Mouse (Mus musculus) limb, embryonic 15.5 days (tissue): Measurements from ENCODE around the gene Treh. TPM values are rescaled to one million over a fixed set of nuclear protein-coding genes. Genes with fewer than 3 reads are reported as not detected.

Source experiments
- ATAC-seq: fragments of 200-750 bp; cut with Nextera tagmentation; 2 replicates; pipeline ENCODE4 v1.8.0; 2017; ENCODE audit warnings: low read depth, moderate TSS enrichment; ENCODE audit not compliant: insufficient number of reproducible peaks, low FRiP score, low TSS enrichment
- H3K27ac ChIP-seq: fragments of 300-500 bp; sonication (generic); 2 replicates; pipeline ENCODE4 v1.5.1; 2015; ENCODE audit warnings: moderate library complexity, mild to moderate bottlenecking, inconsistent platforms
- H3K27me3 ChIP-seq: fragments of 300-500 bp; sonication (generic); 2 replicates; pipeline ENCODE4 v1.6.1; 2015; ENCODE audit warnings: inconsistent platforms
- H3K36me3 ChIP-seq: fragments of 300-500 bp; sonication (generic); 2 replicates; pipeline ENCODE4 v1.6.1; 2015; ENCODE audit warnings: inconsistent platforms
- H3K4me1 ChIP-seq: fragments of 300-500 bp; sonication (generic); 2 replicates; pipeline ENCODE4 v1.6.1; 2015; ENCODE audit warnings: inconsistent platforms
- H3K4me2 ChIP-seq: fragments of 300-500 bp; sonication (generic); 2 replicates; pipeline ENCODE4 v1.6.1; 2015; ENCODE audit warnings: mild to moderate bottlenecking, inconsistent platforms
- H3K4me3 ChIP-seq: fragments of 300-500 bp; sonication (generic); 2 replicates; pipeline ENCODE4 v1.5.1; 2015; ENCODE audit warnings: mild to moderate bottlenecking, inconsistent platforms
- H3K9ac ChIP-seq: fragments of 300-500 bp; sonication (generic); 2 replicates; pipeline ENCODE4 v1.6.1; 2015; ENCODE audit warnings: inconsistent platforms
- H3K9me3 ChIP-seq: fragments of 300-500 bp; sonication (generic); 2 replicates; pipeline ENCODE4 v1.6.1; 2016; ENCODE audit warnings: inconsistent platforms
- WGBS: fragments of 180-500 bp; shearing (Covaris S2); methylation state at CpG from one replicate; pipeline ENCODE4 v1.1.7; 2015; 5-methylcytosine and 5-hydroxymethylcytosine counted together
- polyA plus RNA-seq: library from polyadenylated mRNA; unstranded; fragments of >200 nt; fragmentation: Nextera tagmentation; extraction: Ambion mirVana; gene quantifications from 2 replicates; pipeline ENCODE4 v1.2.1, GENCODE M21; 2015

Treh gene
- polyA plus RNA-seq, 1 experiment from 2014 or later: not detected

- Histone ChIP-seq H3K4me1 (peaks cover 49% of the 10 kb centered on the region), H3K9ac (peak overlapping the region; percentile 42; the same call in 1 of the 2 replicates), H3K4me2 (peak overlapping the region; percentile 74), H3K4me3 (peak overlapping the region; percentile 43), H3K9me3 (no peaks in the 10 kb centered on the region), H3K36me3 (peaks cover 78% of the 10 kb centered on the region), H3K27me3 (no peaks in the 10 kb centered on the region), H3K27ac (peak overlapping the region; percentile 82)
- 5% methylated on average over 24 of the region's 24 CpGs for WGBS
- peak; percentile 81 for ATAC-seq
These were observed 35.4 kb downstream of the Treh start for GRCm38 (mm10) chr9:44708429-44708765.

GRCm38 (mm10) chr9:44708925-44709324, 35.9 kb downstream of the Treh start:
- ATAC-seq: no peak; the same call in 1 of the 2 replicates
- H3K9ac ChIP-seq: peak overlapping the region; percentile 42; the same call in 1 of the 2 replicates
- H3K4me2 ChIP-seq: peak overlapping the region; percentile 74
- peaks cover 77% of the 10 kb centered on the region for H3K36me3 ChIP-seq
- H3K4me1 ChIP-seq: peaks cover 53% of the 10 kb centered on the region
- WGBS: 19% methylated on average over 6 of the region's 6 CpGs
- no peaks in the 10 kb centered on the region for H3K9me3 ChIP-seq
- peak overlapping the region; percentile 54 for H3K27ac ChIP-seq
- H3K27me3 ChIP-seq: no peaks in the 10 kb centered on the region
- peak overlapping the region; percentile 43 for H3K4me3 ChIP-seq

GRCm38 (mm10) chr9:44709600-44709999, 36.6 kb downstream of the Treh start:
- Histone ChIP-seq H3K9ac (no peak overlapping the region), H3K9me3 (no peaks in the 10 kb centered on the region), H3K4me3 (no peak overlapping the region), H3K36me3 (peaks cover 77% of the 10 kb centered on the region), H3K27me3 (no peaks in the 10 kb centered on the region), H3K4me2 (no peak overlapping the region), H3K4me1 (peaks cover 53% of the 10 kb centered on the region), H3K27ac (0 out of 2 replicates have a peak overlapping the region, but pooled peaks have one; percentile 22)
- ATAC-seq: no peak
- WGBS: 61% methylated on average over 2 of the region's 2 CpGs

- Histone ChIP-seq H3K4me2 (no peak overlapping the region), H3K27me3 (no peaks in the 10 kb centered on the region), H3K36me3 (peaks cover 76% of the 10 kb centered on the region), H3K27ac (no peak overlapping the region), H3K4me1 (peaks cover 53% of the 10 kb centered on the region), H3K9me3 (no peaks in the 10 kb centered on the region), H3K9ac (no peak overlapping the region), H3K4me3 (no peak overlapping the region)
- ATAC-seq: no peak
- WGBS: 69% methylated on average over 5 of the region's 5 CpGs
These were observed 37.2 kb downstream of the Treh start for GRCm38 (mm10) chr9:44710213-44710612.

GRCm38 (mm10) chr9:44711602-44712001, 38.6 kb downstream of the Treh start:
- Histone ChIP-seq H3K27me3 (no peaks in the 10 kb centered on the region), H3K27ac (no peak overlapping the region), H3K4me1 (peaks cover 53% of the 10 kb centered on the region), H3K4me3 (no peak overlapping the region), H3K9ac (no peak overlapping the region), H3K9me3 (no peaks in the 10 kb centered on the region), H3K4me2 (no peak overlapping the region), H3K36me3 (peaks cover 76% of the 10 kb centered on the region)
- 67% methylated on average over 17 of the region's 17 CpGs for WGBS
- no peak for ATAC-seq

- Histone ChIP-seq H3K4me3 (no peak overlapping the region), H3K4me2 (no peak overlapping the region), H3K27ac (no peak overlapping the region), H3K27me3 (no peaks in the 10 kb centered on the region), H3K4me1 (peaks cover 44% of the 10 kb centered on the region), H3K9ac (no peak overlapping the region), H3K36me3 (peaks cover 81% of the 10 kb centered on the region), H3K9me3 (no peaks in the 10 kb centered on the region)
- 86% methylated on average over 6 of the region's 6 CpGs for WGBS
- ATAC-seq: no peak
These were observed 40.0 kb downstream of the Treh start for GRCm38 (mm10) chr9:44713080-44713479.

- no peak overlapping the region for H3K4me3 ChIP-seq
- no peak for ATAC-seq
- no peaks in the 10 kb centered on the region for H3K9me3 ChIP-seq
- no peaks in the 10 kb centered on the region for H3K27me3 ChIP-seq
- H3K9ac ChIP-seq: no peak overlapping the region
- H3K4me2 ChIP-seq: no peak overlapping the region
- peaks cover 39% of the 10 kb centered on the region for H3K4me1 ChIP-seq
- 67% methylated on average over 2 of the region's 2 CpGs for WGBS
- H3K36me3 ChIP-seq: peaks cover 85% of the 10 kb centered on the region
- no peak overlapping the region for H3K27ac ChIP-seq
These were observed 40.5 kb downstream of the Treh start for GRCm38 (mm10) chr9:44713574-44713973.

GRCm38 (mm10) chr9:44715109-44715508, 42.1 kb downstream of the Treh start:
- H3K9me3 ChIP-seq: no peaks in the 10 kb centered on the region
- no peak overlapping the region for H3K4me3 ChIP-seq
- peaks cover 37% of the 10 kb centered on the region for H3K4me1 ChIP-seq
- H3K27me3 ChIP-seq: no peaks in the 10 kb centered on the region
- H3K27ac ChIP-seq: no peak overlapping the region
- no peak for ATAC-seq
- no peak overlapping the region for H3K4me2 ChIP-seq
- peaks cover 82% of the 10 kb centered on the region for H3K36me3 ChIP-seq
- H3K9ac ChIP-seq: no peak overlapping the region
- WGBS: 88% methylated on average over 17 of the region's 17 CpGs

GRCm38 (mm10) chr9:44715705-44716362, 42.8 kb downstream of the Treh start:
- Histone ChIP-seq H3K36me3 (peaks cover 75% of the 10 kb centered on the region), H3K27me3 (no peaks in the 10 kb centered on the region), H3K9me3 (no peaks in the 10 kb centered on the region), H3K27ac (no peak overlapping the region), H3K4me3 (no peak overlapping the region), H3K9ac (no peak overlapping the region), H3K4me1 (peaks cover 41% of the 10 kb centered on the region), H3K4me2 (no peak overlapping the region)
- WGBS: 93% methylated on average over 29 of the region's 29 CpGs
- no peak for ATAC-seq

GRCm38 (mm10) chr9:44716997-44717821, 44.2 kb downstream of the Treh start:
- Histone ChIP-seq H3K27me3 (no peaks in the 10 kb centered on the region), H3K36me3 (peaks cover 61% of the 10 kb centered on the region), H3K4me1 (peaks cover 42% of the 10 kb centered on the region), H3K4me2 (no peak overlapping the region), H3K27ac (no peak overlapping the region), H3K9ac (no peak overlapping the region), H3K4me3 (no peak overlapping the region), H3K9me3 (no peaks in the 10 kb centered on the region)
- 81% methylated on average over 6 of the region's 6 CpGs for WGBS
- no peak for ATAC-seq

GRCm38 (mm10) chr9:44717822-44718242, 44.8 kb downstream of the Treh start:
- H3K9ac ChIP-seq: no peak overlapping the region
- no peak overlapping the region for H3K4me2 ChIP-seq
- WGBS: 79% methylated on average over 10 of the region's 10 CpGs
- no peak for ATAC-seq
- peaks cover 59% of the 10 kb centered on the region for H3K36me3 ChIP-seq
- no peak overlapping the region for H3K4me3 ChIP-seq
- no peaks in the 10 kb centered on the region for H3K27me3 ChIP-seq
- no peak overlapping the region for H3K27ac ChIP-seq
- no peaks in the 10 kb centered on the region for H3K9me3 ChIP-seq
- H3K4me1 ChIP-seq: peaks cover 38% of the 10 kb centered on the region

- Histone ChIP-seq H3K27me3 (no peaks in the 10 kb centered on the region), H3K4me1 (peaks cover 40% of the 10 kb centered on the region), H3K9me3 (no peaks in the 10 kb centered on the region), H3K4me3 (no peak overlapping the region), H3K4me2 (no peak overlapping the region), H3K27ac (0 out of 2 replicates have a peak overlapping the region, but pooled peaks have one; percentile 0), H3K9ac (no peak overlapping the region), H3K36me3 (peaks cover 55% of the 10 kb centered on the region)
- no peak for ATAC-seq
- 63% methylated on average over 12 of the region's 12 CpGs for WGBS
These were observed 46.1 kb downstream of the Treh start for GRCm38 (mm10) chr9:44718937-44719631.
